Mouse (Mus musculus): ENCODE data around the gene Bud13. TPM values are rescaled to one million over a fixed set of nuclear protein-coding genes. Genes with fewer than 3 reads are reported as not detected.

The Bud13 gene
- polyA plus RNA-seq, 1 experiment = 7.0 TPM

- TF ChIP-seq POLR2A (IDR thresholded peaks at IDR 0.05; ENCODE audit: low read depth, low read length) = no peak
- TF ChIP-seq CTCF (IDR thresholded peaks at IDR 0.05; ENCODE audit: extremely low read depth, insufficient read length, insufficient replicate concordance, low read depth, low read length) = no peak
- H3K27me3 ChIP-seq (ENCODE audit: control insufficient read depth, insufficient read depth, low read length) = 0 out of 2 replicates have a peak, but pooled peaks cover 5% of the 10 kb centered on the region
- 13% methylated on average over 30 of the region's 30 CpGs for WGBS
Measured at GRCm38 (mm10) chr9:46328572-46329249, 45.9 kb downstream of the Bud13 start.

GRCm38 (mm10) chr9:46329250-46329648 lies 46.4 kb downstream of the Bud13 start:
- H3K4me1 ChIP-seq (ENCODE audit: control insufficient read depth, insufficient read depth, insufficient read length, low read length) = no peaks in the 10 kb centered on the region; the same call in 1 of the 2 replicates
- 0 out of 2 replicates have a peak, but pooled peaks cover 5% of the 10 kb centered on the region for H3K27me3 ChIP-seq (ENCODE audit: control insufficient read depth, insufficient read depth, low read length)
- no peaks in the 10 kb centered on the region for H3K36me3 ChIP-seq (ENCODE audit: control insufficient read depth, insufficient read depth, low read length)
- TF ChIP-seq CTCF (IDR thresholded peaks at IDR 0.05; ENCODE audit: extremely low read depth, insufficient read length, insufficient replicate concordance, low read depth, low read length) = no peak
- no peak for TF ChIP-seq POLR2A (IDR thresholded peaks at IDR 0.05; ENCODE audit: low read depth, low read length)
- WGBS = 7% methylated on average over 19 of the region's 19 CpGs
- H3K27ac ChIP-seq (ENCODE audit: insufficient read depth, low read depth, low read length) = no peak overlapping the region
- peak overlapping the region; percentile 49 for H3K4me3 ChIP-seq (ENCODE audit: low read depth, low read length)

More at GRCm38 (mm10) chr9:46328572-46329249, 45.9 kb downstream of the Bud13 start:
- H3K27ac ChIP-seq (ENCODE audit: insufficient read depth, low read depth, low read length) = no peak overlapping the region
- H3K4me1 ChIP-seq (ENCODE audit: control insufficient read depth, insufficient read depth, insufficient read length, low read length) = no peaks in the 10 kb centered on the region; the same call in 1 of the 2 replicates
- H3K4me3 ChIP-seq (ENCODE audit: low read depth, low read length) = peak overlapping the region; percentile 49
- no peaks in the 10 kb centered on the region for H3K36me3 ChIP-seq (ENCODE audit: control insufficient read depth, insufficient read depth, low read length)

- H3K27me3 ChIP-seq (ENCODE audit: control insufficient read depth, insufficient read depth, low read length) = peaks cover 5% of the 10 kb centered on the region; the same call in 1 of the 2 replicates
- 44% methylated on average over 24 of the region's 24 CpGs for WGBS
- H3K36me3 ChIP-seq (ENCODE audit: control insufficient read depth, insufficient read depth, low read length) = no peaks in the 10 kb centered on the region
- H3K4me1 ChIP-seq (ENCODE audit: control insufficient read depth, insufficient read depth, insufficient read length, low read length) = no peaks in the 10 kb centered on the region; the same call in 1 of the 2 replicates
- TF ChIP-seq POLR2A (IDR thresholded peaks at IDR 0.05; ENCODE audit: low read depth, low read length) = no peak
- TF ChIP-seq CTCF (IDR thresholded peaks at IDR 0.05; ENCODE audit: extremely low read depth, insufficient read length, insufficient replicate concordance, low read depth, low read length) = no peak
- H3K27ac ChIP-seq (ENCODE audit: insufficient read depth, low read depth, low read length) = no peak overlapping the region
- no peak overlapping the region for H3K4me3 ChIP-seq (ENCODE audit: low read depth, low read length)
Measured at GRCm38 (mm10) chr9:46329801-46330585, 47.2 kb downstream of the Bud13 start.

GRCm38 (mm10) chr9:46330586-46330895 lies 47.7 kb downstream of the Bud13 start:
- TF ChIP-seq CTCF (IDR thresholded peaks at IDR 0.05; ENCODE audit: extremely low read depth, insufficient read length, insufficient replicate concordance, low read depth, low read length) = no peak
- 58% methylated on average over 6 of the region's 6 CpGs for WGBS

GRCm38 (mm10) chr9:46331301-46331700 lies 48.5 kb downstream of the Bud13 start:
- no peaks in the 10 kb centered on the region; the same call in 1 of the 2 replicates for H3K4me1 ChIP-seq (ENCODE audit: control insufficient read depth, insufficient read depth, insufficient read length, low read length)
- no peaks in the 10 kb centered on the region for H3K36me3 ChIP-seq (ENCODE audit: control insufficient read depth, insufficient read depth, low read length)
- H3K27me3 ChIP-seq (ENCODE audit: control insufficient read depth, insufficient read depth, low read length) = peaks cover 5% of the 10 kb centered on the region; the same call in 1 of the 2 replicates
- TF ChIP-seq CTCF (IDR thresholded peaks at IDR 0.05; ENCODE audit: extremely low read depth, insufficient read length, insufficient replicate concordance, low read depth, low read length) (no peak), POLR2A (IDR thresholded peaks at IDR 0.05; ENCODE audit: low read depth, low read length) (no peak)
- H3K27ac ChIP-seq (ENCODE audit: insufficient read depth, low read depth, low read length) = no peak overlapping the region
- 93% methylated on average over 1 of the region's 1 CpGs for WGBS
- H3K4me3 ChIP-seq (ENCODE audit: low read depth, low read length) = no peak overlapping the region

More at GRCm38 (mm10) chr9:46330586-46330895, 47.7 kb downstream of the Bud13 start:
- Histone ChIP-seq H3K4me1 (ENCODE audit: control insufficient read depth, insufficient read depth, insufficient read length, low read length) (no peaks in the 10 kb centered on the region; the same call in 1 of the 2 replicates), H3K4me3 (ENCODE audit: low read depth, low read length) (no peak overlapping the region), H3K36me3 (ENCODE audit: control insufficient read depth, insufficient read depth, low read length) (no peaks in the 10 kb centered on the region), H3K27ac (ENCODE audit: insufficient read depth, low read depth, low read length) (no peak overlapping the region), H3K27me3 (ENCODE audit: control insufficient read depth, insufficient read depth, low read length) (peaks cover 5% of the 10 kb centered on the region; the same call in 1 of the 2 replicates)

GRCm38 (mm10) chr9:46334471-46335025 lies 51.7 kb downstream of the Bud13 start:
- Histone ChIP-seq H3K4me1 (ENCODE audit: control insufficient read depth, insufficient read depth, insufficient read length, low read length) (no peaks in the 10 kb centered on the region), H3K36me3 (ENCODE audit: control insufficient read depth, insufficient read depth, low read length) (no peaks in the 10 kb centered on the region), H3K27ac (ENCODE audit: insufficient read depth, low read depth, low read length) (no peak overlapping the region), H3K27me3 (ENCODE audit: control insufficient read depth, insufficient read depth, low read length) (peaks cover 5% of the 10 kb centered on the region; the same call in 1 of the 2 replicates), H3K4me3 (ENCODE audit: low read depth, low read length) (no peak overlapping the region)
- TF ChIP-seq CTCF (IDR thresholded peaks at IDR 0.05; ENCODE audit: extremely low read depth, insufficient read length, insufficient replicate concordance, low read depth, low read length) (no peak), POLR2A (IDR thresholded peaks at IDR 0.05; ENCODE audit: low read depth, low read length) (no peak)
- WGBS = 39% methylated on average over 26 of the region's 26 CpGs

All from small intestine, adult 2 months (tissue).